Mouse (Mus musculus) E14TG2a.4 (cell line): ENCODE measurements around the gene Pgr.

Experiments used
- H3K27me3 ChIP-seq: 2 replicates; pipeline ENCODE4 v1.6.1; 2014; ENCODE audit warnings: low read length, control low read depth; ENCODE audit not compliant: insufficient read depth
- H3K36me3 ChIP-seq: 2 replicates; pipeline ENCODE4 v1.6.1; 2014; ENCODE audit warnings: low read length, control low read depth; ENCODE audit not compliant: insufficient read depth
- H3K4me1 ChIP-seq: replicated peaks from 2 replicates; pipeline ENCODE4 v1.6.1; 2014; ENCODE audit warnings: low read depth, low read length, control low read depth
- H3K4me3 ChIP-seq: replicated peaks from 2 replicates; pipeline ENCODE4 v1.5.1; 2014; ENCODE audit warnings: mild to moderate bottlenecking, low read length
- H3K9me3 ChIP-seq: 2 replicates; pipeline ENCODE4 v1.6.1; 2014; ENCODE audit warnings: low read length, control low read depth
- CTCF ChIP-seq: conservative IDR thresholded peaks from 2 replicates; pipeline ENCODE4 v1.5.1; 2014; ENCODE audit warnings: low read length
- NANOG ChIP-seq: IDR thresholded peaks from 2 replicates; pipeline ENCODE4 v1.6.1; 2014; ENCODE audit warnings: borderline replicate concordance, low read length, mixed read lengths
- POU5F1 ChIP-seq: IDR thresholded peaks from 2 replicates; pipeline ENCODE4 v1.6.1; 2014; ENCODE audit warnings: low read length, borderline replicate concordance

Gene Pgr

DNA sequence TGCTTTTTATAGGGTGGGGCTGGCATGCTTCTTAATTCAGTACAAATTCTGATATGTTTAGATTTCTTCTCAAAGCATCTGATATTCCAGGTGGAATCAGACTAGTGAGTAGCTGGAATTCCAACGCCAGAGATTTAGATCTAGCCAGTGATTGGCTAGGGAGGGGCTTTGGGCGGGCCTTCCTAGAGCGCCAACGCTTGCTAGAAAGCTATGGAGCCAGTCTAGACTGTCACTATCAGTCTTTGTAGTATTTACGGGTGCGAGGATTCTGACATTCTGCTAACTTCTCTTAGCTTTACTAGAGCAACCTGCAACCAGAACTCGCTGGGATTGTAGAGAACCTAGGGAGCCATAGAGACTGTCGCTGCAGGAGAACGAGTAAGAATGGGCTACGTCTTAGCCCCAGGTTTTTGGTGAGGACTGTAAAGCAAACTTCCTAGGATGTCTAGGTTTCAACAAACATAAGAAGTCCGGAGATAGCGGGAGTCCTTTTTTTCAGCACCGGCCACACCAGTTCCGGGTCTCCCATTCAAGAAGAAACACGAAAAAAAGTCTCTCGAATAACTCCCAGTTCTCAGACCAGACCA, at the start of gene Pgr:
TSS of gene Pgr (plus strand) at position 218 of the 587 bp plus-strand sequence.
- Histone ChIP-seq H3K36me3 (no peaks in the 10 kb centered on the region), H3K4me3 (peak within 1 kb of the TSS; percentile 85), H3K4me1 (peaks cover 17% of the 10 kb centered on the region), H3K9me3 (no peaks in the 10 kb centered on the region), H3K27me3 (peaks cover 67% of the 10 kb centered on the region)
- TF ChIP-seq CTCF (no peak), POU5F1 (no peak), NANOG (no peak)

- no peaks in the 10 kb centered on the region for H3K27me3 ChIP-seq
- H3K9me3 ChIP-seq, result peaks cover 9% of the 10 kb centered on the region
- TF ChIP-seq NANOG (no peak), CTCF (no peak), POU5F1 (no peak)
- no peaks in the 10 kb centered on the region for H3K36me3 ChIP-seq
- no peaks in the 10 kb centered on the region for H3K4me1 ChIP-seq
- H3K4me3 ChIP-seq, result no peak overlapping the region
Observed at GRCm38 (mm10) chr9:8857455-8857854, 42.2 kb upstream of the Pgr start.

DNA sequence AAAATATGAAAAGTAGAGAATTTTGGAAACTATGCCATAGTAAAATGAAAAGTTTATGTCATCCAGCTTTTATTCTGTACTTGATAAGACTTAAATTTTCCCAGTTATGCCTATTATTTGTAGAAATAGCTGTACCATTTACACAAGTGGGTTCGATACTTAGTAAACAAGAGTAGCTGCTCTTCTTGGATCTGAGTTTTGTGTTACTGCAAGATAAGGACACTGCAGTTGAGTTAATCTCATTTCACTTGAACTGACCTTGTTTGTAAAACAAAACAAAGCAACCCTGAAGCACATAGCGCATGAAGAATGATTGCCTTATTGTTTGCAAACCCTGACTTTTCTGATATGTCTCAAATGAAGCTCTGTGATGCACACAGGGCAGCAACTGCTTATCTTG, 31.1 kb upstream of the Pgr start:
- Histone ChIP-seq H3K4me3 (no peak overlapping the region), H3K9me3 (no peaks in the 10 kb centered on the region), H3K4me1 (no peaks in the 10 kb centered on the region), H3K27me3 (no peaks in the 10 kb centered on the region), H3K36me3 (no peaks in the 10 kb centered on the region)
- no peak for TF ChIP-seq CTCF
- no peak for TF ChIP-seq POU5F1
- no peak for TF ChIP-seq NANOG

- peaks cover 7% of the 10 kb centered on the region for H3K4me1 ChIP-seq
- H3K27me3 ChIP-seq, result peaks cover 33% of the 10 kb centered on the region
- no peaks in the 10 kb centered on the region for H3K36me3 ChIP-seq
- H3K9me3 ChIP-seq, result no peaks in the 10 kb centered on the region
- H3K4me3 ChIP-seq, result no peak overlapping the region
- TF ChIP-seq CTCF (no peak), POU5F1 (no peak), NANOG (no peak)
Observed at GRCm38 (mm10) chr9:8895205-8895604, 4.4 kb upstream of the Pgr start.

DNA sequence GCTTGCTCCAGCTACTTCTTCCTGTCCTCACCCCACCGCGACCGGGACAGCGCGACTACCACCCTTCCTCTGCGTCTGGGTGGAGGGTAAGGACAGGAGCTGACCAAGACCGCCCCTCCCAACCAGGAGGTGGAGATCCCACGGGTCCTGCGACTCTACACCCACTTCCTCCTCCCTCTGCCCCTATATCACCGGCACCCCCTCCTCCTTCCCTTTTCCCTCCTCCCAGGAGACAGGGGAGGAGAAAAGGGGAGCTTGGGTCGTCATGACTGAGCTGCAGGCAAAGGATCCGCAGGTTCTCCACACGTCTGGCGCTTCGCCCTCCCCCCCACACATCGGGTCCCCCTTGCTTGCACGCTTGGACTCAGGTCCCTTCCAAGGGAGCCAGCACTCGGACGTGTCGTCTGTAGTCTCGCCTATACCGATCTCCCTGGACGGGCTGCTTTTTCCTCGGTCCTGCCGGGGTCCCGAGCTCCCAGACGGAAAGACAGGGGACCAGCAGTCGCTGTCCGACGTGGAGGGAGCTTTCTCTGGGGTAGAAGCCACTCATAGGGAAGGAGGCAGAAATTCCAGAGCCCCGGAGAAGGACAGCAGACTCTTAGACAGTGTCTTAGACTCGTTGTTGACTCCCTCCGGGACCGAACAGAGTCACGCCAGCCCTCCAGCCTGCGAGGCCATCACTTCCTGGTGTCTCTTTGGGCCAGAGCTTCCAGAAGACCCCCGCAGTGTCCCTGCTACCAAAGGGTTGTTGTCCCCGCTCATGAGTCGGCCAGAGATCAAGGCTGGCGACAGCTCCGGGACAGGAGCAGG, 775 bp downstream of the Pgr start:
- H3K9me3 ChIP-seq, result no peaks in the 10 kb centered on the region
- H3K36me3 ChIP-seq, result no peaks in the 10 kb centered on the region
- H3K4me1 ChIP-seq, result peaks cover 17% of the 10 kb centered on the region
- H3K4me3 ChIP-seq, result peak overlapping the region; percentile 85
- TF ChIP-seq POU5F1 (no peak), CTCF (no peak), NANOG (no peak)
- peaks cover 67% of the 10 kb centered on the region for H3K27me3 ChIP-seq

DNA sequence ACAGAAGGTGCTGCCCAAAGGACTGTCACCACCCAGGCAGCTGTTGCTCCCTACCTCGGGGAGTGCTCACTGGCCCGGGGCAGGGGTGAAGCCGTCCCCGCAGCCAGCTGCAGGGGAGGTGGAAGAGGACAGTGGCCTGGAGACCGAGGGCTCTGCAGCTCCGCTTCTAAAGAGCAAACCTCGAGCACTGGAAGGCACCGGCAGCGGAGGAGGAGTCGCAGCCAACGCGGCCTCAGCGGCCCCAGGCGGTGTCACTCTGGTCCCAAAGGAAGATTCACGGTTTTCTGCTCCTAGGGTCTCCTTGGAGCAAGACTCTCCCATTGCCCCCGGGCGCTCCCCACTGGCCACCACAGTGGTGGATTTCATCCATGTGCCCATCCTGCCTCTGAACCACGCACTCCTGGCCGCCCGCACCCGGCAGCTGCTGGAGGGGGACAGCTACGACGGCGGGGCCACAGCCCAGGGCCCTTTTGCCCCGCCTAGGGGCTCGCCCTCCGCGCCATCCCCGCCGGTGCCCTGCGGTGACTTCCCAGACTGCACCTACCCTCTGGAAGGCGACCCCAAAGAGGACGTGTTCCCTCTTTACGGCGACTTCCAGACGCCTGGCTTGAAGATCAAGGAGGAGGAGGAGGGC, 1.5 kb downstream of the Pgr start:
- no peaks in the 10 kb centered on the region for H3K9me3 ChIP-seq
- no peaks in the 10 kb centered on the region for H3K36me3 ChIP-seq
- H3K27me3 ChIP-seq, result peaks cover 64% of the 10 kb centered on the region
- H3K4me3 ChIP-seq, result peak overlapping the region; percentile 85
- TF ChIP-seq NANOG, result no peak
- TF ChIP-seq CTCF, result no peak
- no peak for TF ChIP-seq POU5F1
- H3K4me1 ChIP-seq, result peaks cover 17% of the 10 kb centered on the region

- Histone ChIP-seq H3K4me3 (peak overlapping the region; percentile 85), H3K4me1 (peaks cover 17% of the 10 kb centered on the region), H3K27me3 (peaks cover 61% of the 10 kb centered on the region), H3K9me3 (no peaks in the 10 kb centered on the region), H3K36me3 (no peaks in the 10 kb centered on the region)
- TF ChIP-seq CTCF, result no peak
- TF ChIP-seq NANOG, result no peak
Observed at GRCm38 (mm10) chr9:8901647-8902131, 2.1 kb downstream of the Pgr start.

DNA sequence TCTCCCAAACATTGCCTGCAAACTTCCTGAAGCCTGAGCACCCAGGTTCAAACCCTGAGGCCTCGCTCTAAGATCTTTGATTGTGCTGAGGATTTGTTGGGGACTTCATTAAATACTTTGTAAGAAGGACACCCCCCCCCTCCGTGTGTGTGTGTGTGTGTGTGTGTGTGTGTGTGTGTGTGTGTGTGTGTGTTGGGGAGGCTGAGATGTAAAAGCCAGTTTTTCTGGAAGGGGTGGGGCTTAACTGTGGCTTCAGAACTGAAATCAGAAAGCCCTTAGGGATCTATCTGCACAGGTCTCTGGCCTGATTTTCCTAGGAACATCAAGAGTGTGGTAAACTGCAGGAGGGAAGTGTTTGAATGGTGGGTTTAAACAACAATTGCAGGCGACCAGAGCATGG, 2.6 kb downstream of the Pgr start:
- Histone ChIP-seq H3K4me3 (peak overlapping the region; percentile 85), H3K36me3 (no peaks in the 10 kb centered on the region), H3K9me3 (no peaks in the 10 kb centered on the region), H3K27me3 (peaks cover 59% of the 10 kb centered on the region), H3K4me1 (peaks cover 17% of the 10 kb centered on the region)
- TF ChIP-seq NANOG (no peak), POU5F1 (no peak), CTCF (no peak)
